Mouse (Mus musculus) ovary, postnatal 10 days (tissue): ENCODE measurements around the gene Igsf9b.

Experiments used
- DNase-seq: peaks from one replicate; pipeline ENCODE4 v3.0.0; 2022; ENCODE audit warnings: low spot score

Gene Igsf9b

GRCm38 (mm10) chr9:27289543-27290308 lies 9.3 kb upstream of the Igsf9b start:
- DNase-seq, result no peak

GRCm38 (mm10) chr9:27294380-27294779 lies 4.6 kb upstream of the Igsf9b start:
- DNase-seq, result no peak

- no peak for DNase-seq
Observed at GRCm38 (mm10) chr9:27299286-27300187, 533 bp downstream of the Igsf9b start.

GRCm38 (mm10) chr9:27300188-27300691 lies 1.2 kb downstream of the Igsf9b start:
- no peak for DNase-seq

- DNase-seq, result no peak
Observed at GRCm38 (mm10) chr9:27300698-27301097, 1.7 kb downstream of the Igsf9b start.

- DNase-seq, result no peak
Observed at GRCm38 (mm10) chr9:27301486-27301885, 2.5 kb downstream of the Igsf9b start.

GRCm38 (mm10) chr9:27302291-27302690 lies 3.3 kb downstream of the Igsf9b start:
- no peak for DNase-seq

GRCm38 (mm10) chr9:27303571-27304484 lies 4.8 kb downstream of the Igsf9b start:
- DNase-seq, result no peak

GRCm38 (mm10) chr9:27304485-27305102 lies 5.6 kb downstream of the Igsf9b start:
- no peak for DNase-seq

- no peak for DNase-seq
Observed at GRCm38 (mm10) chr9:27305502-27305901, 6.5 kb downstream of the Igsf9b start.

GRCm38 (mm10) chr9:27306642-27307041 lies 7.6 kb downstream of the Igsf9b start:
- no peak for DNase-seq

- no peak for DNase-seq
Observed at GRCm38 (mm10) chr9:27307265-27307664, 8.3 kb downstream of the Igsf9b start.

GRCm38 (mm10) chr9:27308045-27308444 lies 9.0 kb downstream of the Igsf9b start:
- DNase-seq, result no peak

GRCm38 (mm10) chr9:27308561-27308960 lies 9.6 kb downstream of the Igsf9b start:
- DNase-seq, result no peak

GRCm38 (mm10) chr9:27310005-27310404 lies 11.0 kb downstream of the Igsf9b start:
- DNase-seq, result no peak

GRCm38 (mm10) chr9:27313427-27313826 lies 14.4 kb downstream of the Igsf9b start:
- no peak for DNase-seq

- DNase-seq, result no peak
Observed at GRCm38 (mm10) chr9:27321267-27321666, 22.3 kb downstream of the Igsf9b start.

- DNase-seq, result no peak
Observed at GRCm38 (mm10) chr9:27322277-27322676, 23.3 kb downstream of the Igsf9b start.

GRCm38 (mm10) chr9:27323412-27323811 lies 24.4 kb downstream of the Igsf9b start:
- no peak for DNase-seq

GRCm38 (mm10) chr9:27325920-27326319 lies 26.9 kb downstream of the Igsf9b start:
- DNase-seq, result peak; percentile 30

- no peak for DNase-seq
Observed at GRCm38 (mm10) chr9:27327558-27327957, 28.6 kb downstream of the Igsf9b start.
